Mouse (Mus musculus): ENCODE results near the gene Cd274. TPM values are rescaled to one million over a fixed set of nuclear protein-coding genes. Genes with fewer than 3 reads are reported as not detected.

Gene Cd274
- polyA plus RNA-seq, 1 experiment from 2014 or later = 0.69 TPM

DNA sequence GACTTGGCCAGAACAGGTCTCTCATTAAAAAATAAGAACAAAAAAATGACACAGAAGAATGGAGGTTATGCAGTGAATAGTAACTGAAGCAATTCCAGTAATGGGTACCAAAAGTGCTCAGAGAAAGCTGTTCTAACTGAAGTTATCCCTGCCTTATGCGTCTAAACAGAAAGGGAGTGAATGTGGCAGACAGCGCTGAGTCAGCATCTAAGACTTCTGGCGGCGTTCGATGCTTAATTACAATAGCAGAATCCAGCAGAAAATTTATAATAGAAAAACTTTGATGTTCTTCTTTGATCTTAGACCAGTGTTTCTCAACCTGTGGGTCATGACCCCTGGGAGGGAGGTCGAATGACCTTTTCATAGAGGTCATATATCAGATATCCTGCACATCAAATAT is 21.6 kb upstream of the Cd274 start:
- H3K4me2 ChIP-seq (replicated peaks) = no peak overlapping the region
- H3K4me3 ChIP-seq (replicated peaks) = no peak overlapping the region
- H3K36me3 ChIP-seq = no peaks in the 10 kb centered on the region
- H3K9me3 ChIP-seq = no peaks in the 10 kb centered on the region
- H3K27ac ChIP-seq = no peak overlapping the region
- no peaks in the 10 kb centered on the region for H3K4me1 ChIP-seq (replicated peaks)
- no peaks in the 10 kb centered on the region for H3K27me3 ChIP-seq (replicated peaks)
- H3K9ac ChIP-seq = no peak overlapping the region
- WGBS = 79% methylated on average over 6 of the region's 6 CpGs
- no peak for ATAC-seq

DNA sequence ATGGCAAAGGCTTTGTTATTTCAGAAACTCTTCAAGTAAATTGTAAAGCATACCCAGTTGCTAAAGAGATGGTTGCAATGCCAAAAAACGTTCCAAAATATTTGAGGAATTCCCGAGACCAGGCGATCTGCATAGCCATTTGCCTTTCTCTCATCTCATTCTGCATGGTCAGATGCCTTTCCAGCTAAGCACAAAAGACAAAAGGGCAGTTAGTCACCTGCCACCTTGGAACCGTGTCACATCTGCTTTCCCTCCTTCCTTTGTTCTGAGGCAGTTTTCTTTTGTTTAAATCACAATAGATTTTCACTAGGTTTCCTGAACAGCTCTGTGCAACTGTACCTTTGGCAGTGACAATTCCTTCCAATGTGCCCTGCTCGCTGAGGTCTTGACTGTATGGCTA is 16.3 kb upstream of the Cd274 start:
- Histone ChIP-seq H3K4me1 (replicated peaks) (no peaks in the 10 kb centered on the region), H3K9me3 (no peaks in the 10 kb centered on the region), H3K27ac (no peak overlapping the region), H3K9ac (no peak overlapping the region), H3K27me3 (replicated peaks) (no peaks in the 10 kb centered on the region), H3K4me2 (replicated peaks) (no peak overlapping the region), H3K36me3 (no peaks in the 10 kb centered on the region), H3K4me3 (replicated peaks) (no peak overlapping the region)
- no peak for ATAC-seq
- 61% methylated on average over 5 of the region's 5 CpGs for WGBS

DNA sequence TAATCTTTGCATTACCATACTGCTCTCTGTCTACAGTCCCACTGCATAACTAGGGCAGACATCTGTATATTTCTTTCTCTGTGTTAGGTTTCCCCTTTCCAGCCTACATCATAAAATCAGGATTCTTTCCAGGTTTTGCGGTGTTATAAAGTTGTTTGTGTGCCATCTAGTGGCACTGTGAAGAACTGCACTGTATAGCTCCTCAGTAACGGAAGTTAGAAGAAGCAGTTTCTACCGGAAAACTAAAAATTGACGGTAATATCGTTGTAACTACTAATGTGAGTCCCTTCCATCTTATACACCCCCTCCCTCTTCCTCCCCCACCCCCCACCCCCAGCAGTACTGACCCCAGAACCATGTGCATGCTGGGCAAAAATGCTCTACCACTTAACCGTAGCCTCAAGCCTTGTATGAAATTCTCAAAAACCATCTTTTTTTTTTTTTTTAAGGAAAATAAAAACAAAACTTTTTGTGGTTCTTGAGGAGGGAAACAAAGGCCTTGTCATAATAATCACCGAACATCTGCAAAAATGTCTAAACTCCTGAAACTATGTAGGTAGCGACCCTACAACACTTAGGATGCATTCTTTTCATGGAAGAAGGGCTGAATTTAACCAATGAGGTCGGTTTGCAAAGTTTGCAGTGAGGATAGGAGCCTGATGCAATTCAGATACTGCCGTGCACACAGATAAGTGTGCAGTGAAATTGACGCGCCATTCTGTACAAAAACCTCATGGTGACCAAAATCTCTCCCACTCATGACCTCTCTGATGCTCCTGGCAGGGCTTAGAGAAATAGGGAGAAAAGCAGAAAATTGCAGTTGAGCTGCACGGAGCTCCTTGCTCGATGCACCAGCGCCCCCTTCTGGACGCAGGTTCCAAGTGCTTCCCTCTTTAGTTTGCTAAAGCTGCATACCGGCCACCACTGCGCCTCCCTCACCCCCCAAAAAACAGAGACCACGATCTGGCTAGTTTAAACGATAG is 12.1 kb upstream of the Cd274 start:
- H3K4me3 ChIP-seq (replicated peaks) = peak overlapping the region; percentile 26
- no peaks in the 10 kb centered on the region for H3K27me3 ChIP-seq (replicated peaks)
- WGBS = 4% methylated on average over 20 of the region's 20 CpGs
- H3K4me1 ChIP-seq (replicated peaks) = no peaks in the 10 kb centered on the region
- no peaks in the 10 kb centered on the region for H3K9me3 ChIP-seq
- peak; percentile 80 for ATAC-seq
- no peaks in the 10 kb centered on the region for H3K36me3 ChIP-seq
- peak overlapping the region; percentile 58 for H3K4me2 ChIP-seq (replicated peaks)
- no peak overlapping the region for H3K9ac ChIP-seq
- H3K27ac ChIP-seq = no peak overlapping the region

DNA sequence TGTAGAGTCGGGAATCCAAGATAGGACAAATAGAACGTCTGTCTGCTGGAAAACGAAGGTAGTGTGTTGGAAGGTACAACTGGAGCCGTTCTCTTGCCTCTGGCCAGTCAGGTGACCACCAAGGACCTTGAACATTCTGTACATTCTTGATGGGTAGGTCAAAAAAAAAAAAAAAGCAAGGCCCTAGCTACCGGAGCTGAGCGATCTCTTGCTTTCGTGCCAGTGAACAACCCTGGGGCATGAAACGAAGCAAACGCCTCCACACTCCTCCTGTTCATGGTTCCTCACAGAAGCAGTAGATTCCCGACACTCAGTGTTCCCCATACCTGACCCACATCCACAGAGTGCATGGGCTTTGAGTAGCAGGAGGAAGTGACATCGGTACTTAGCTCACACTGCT is 11.0 kb upstream of the Cd274 start:
- ATAC-seq = no peak
- H3K9me3 ChIP-seq = no peaks in the 10 kb centered on the region
- H3K36me3 ChIP-seq = no peaks in the 10 kb centered on the region
- no peak overlapping the region for H3K9ac ChIP-seq
- no peak overlapping the region for H3K4me3 ChIP-seq (replicated peaks)
- WGBS = 83% methylated on average over 11 of the region's 11 CpGs
- no peak overlapping the region for H3K27ac ChIP-seq
- no peaks in the 10 kb centered on the region for H3K27me3 ChIP-seq (replicated peaks)
- 0 out of 2 replicates have a peak, but pooled peaks cover 7% of the 10 kb centered on the region for H3K4me1 ChIP-seq (replicated peaks)
- no peak overlapping the region for H3K4me2 ChIP-seq (replicated peaks)

DNA sequence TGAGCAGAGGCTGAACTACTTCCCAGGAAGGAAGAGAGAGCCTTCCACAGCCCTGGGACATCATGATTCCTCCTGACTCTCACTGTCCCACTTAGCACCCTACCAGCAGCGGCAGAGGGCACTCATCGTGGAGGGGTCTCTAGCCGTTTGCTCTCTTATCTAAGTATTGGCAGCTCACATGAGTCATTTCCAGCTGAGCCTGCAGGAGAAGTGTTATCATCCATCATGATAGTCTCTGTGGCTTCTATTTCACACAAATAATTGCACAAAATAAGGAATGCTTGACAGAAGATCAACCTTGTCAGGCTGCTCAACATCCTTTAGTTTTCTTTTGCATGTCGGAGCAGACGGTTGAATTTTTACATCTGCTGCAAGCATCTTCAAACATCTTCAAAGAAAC is 7.0 kb upstream of the Cd274 start:
- Histone ChIP-seq H3K4me3 (replicated peaks) (no peak overlapping the region; the same call in 1 of the 2 replicates), H3K4me2 (replicated peaks) (peak overlapping the region; percentile 78), H3K4me1 (replicated peaks) (0 out of 2 replicates have a peak, but pooled peaks cover 8% of the 10 kb centered on the region), H3K36me3 (no peaks in the 10 kb centered on the region), H3K9me3 (no peaks in the 10 kb centered on the region), H3K9ac (no peak overlapping the region), H3K27ac (no peak overlapping the region), H3K27me3 (replicated peaks) (no peaks in the 10 kb centered on the region)
- 71% methylated on average over 5 of the region's 5 CpGs for WGBS
- ATAC-seq = no peak

DNA sequence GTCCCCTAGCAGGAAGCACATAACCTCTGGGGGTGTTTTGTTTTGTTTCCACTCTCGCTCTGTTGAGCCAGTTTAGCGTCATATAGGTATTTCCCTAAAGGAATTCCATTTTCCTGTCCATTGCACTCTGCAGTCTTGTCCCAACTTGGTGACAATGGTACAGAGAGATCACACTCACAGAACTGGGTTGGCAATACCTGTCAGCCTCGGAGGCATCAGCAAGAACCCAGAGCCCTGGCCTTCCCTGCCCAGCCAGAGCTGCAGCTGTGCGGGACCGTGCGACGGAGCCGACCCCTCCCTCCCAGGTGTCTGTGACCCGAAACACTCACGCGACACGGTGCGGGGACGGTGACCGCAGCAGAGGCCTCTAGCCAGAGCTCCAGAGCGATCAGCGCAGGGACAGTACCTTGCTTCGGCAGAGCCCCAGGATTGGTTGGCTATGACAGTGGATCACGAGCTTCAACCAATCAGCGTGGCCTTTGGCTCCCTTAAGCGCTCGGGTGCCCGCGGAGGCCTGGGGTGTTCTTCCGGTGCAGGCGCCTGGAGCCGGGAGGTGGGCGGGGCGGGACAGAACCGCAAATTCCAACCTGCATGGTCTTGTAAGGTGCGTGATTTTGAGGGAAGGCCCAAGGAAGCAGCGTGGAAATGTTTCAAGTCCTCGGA is 5.7 kb upstream of the Cd274 start:
- Histone ChIP-seq H3K36me3 (no peaks in the 10 kb centered on the region), H3K27me3 (replicated peaks) (no peaks in the 10 kb centered on the region), H3K9ac (peak overlapping the region; percentile 74), H3K4me1 (replicated peaks) (peaks cover 9% of the 10 kb centered on the region; the same call in 1 of the 2 replicates), H3K4me3 (replicated peaks) (peak overlapping the region; percentile 65), H3K27ac (peak overlapping the region; percentile 42; the same call in 1 of the 2 replicates), H3K4me2 (replicated peaks) (peak overlapping the region; percentile 78), H3K9me3 (no peaks in the 10 kb centered on the region)
- peak; percentile 99 for ATAC-seq
- 2% methylated on average over 33 of the region's 33 CpGs for WGBS

DNA sequence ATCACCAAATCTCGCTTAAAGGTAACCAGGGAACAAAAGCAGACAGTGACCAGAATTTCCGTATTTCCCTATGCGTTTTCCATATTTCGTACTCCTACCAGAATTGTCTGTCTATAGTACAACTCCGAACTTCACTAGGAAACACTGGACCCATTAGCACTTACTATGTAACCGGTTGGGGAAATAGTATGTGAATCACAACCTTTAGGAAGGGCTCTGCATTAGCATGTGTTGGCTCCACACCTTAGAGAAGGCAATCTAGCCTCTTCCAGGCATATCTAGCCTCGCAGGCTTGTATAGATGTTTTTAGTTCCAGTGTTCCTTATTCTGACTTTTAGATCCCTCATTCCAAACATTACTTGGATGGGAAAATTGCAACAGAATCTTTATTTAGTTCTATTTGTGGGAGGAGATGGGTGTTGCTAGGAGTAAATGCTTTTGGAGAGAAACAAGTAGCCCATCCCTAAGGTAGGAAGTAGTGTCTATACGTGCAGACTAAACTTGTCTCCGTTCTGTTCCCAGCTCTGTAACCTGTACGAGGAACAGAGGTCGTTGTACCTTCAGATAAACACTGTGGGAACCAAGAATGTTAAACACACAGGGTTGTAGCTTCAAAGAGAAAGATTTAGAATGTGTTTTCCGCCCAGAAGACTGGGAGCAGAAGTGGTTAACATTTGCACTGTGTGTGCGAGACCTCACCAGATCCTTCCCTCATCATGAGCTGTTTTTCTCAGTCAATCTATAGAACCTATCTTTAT is 4.9 kb upstream of the Cd274 start:
- ATAC-seq = peak; percentile 42; the same call in 1 of the 2 replicates
- no peak overlapping the region for H3K27ac ChIP-seq
- peak overlapping the region; percentile 78 for H3K4me2 ChIP-seq (replicated peaks)
- H3K4me1 ChIP-seq (replicated peaks) = peaks cover 11% of the 10 kb centered on the region; the same call in 1 of the 2 replicates
- no peaks in the 10 kb centered on the region for H3K36me3 ChIP-seq
- peak overlapping the region; percentile 65 for H3K4me3 ChIP-seq (replicated peaks)
- H3K9ac ChIP-seq = peak overlapping the region; percentile 74
- 24% methylated on average over 13 of the region's 13 CpGs for WGBS
- no peaks in the 10 kb centered on the region for H3K27me3 ChIP-seq (replicated peaks)
- H3K9me3 ChIP-seq = no peaks in the 10 kb centered on the region

DNA sequence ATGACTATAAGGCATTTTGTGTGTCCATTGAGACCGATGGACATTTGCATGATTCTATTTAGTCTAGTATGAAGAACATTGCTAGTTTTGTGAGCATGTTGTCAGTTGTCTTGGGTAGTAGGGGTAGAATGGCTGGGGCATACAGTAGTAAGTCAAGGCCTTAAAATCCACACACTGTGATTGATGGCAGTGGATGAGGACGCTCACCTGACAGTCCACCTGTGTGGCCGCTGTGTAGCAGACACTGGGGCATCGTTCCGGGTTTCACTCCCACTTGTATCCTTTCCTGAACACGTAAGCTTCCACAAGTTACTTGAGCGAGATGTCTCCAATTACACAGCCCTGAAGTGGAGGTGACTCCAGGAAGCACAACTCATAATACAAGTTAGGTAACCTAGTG is 3.7 kb upstream of the Cd274 start:
- H3K4me2 ChIP-seq (replicated peaks) = no peak overlapping the region
- ATAC-seq = no peak
- H3K9me3 ChIP-seq = no peaks in the 10 kb centered on the region
- 88% methylated on average over 7 of the region's 7 CpGs for WGBS
- H3K27me3 ChIP-seq (replicated peaks) = no peaks in the 10 kb centered on the region
- peaks cover 11% of the 10 kb centered on the region; the same call in 1 of the 2 replicates for H3K4me1 ChIP-seq (replicated peaks)
- H3K36me3 ChIP-seq = no peaks in the 10 kb centered on the region
- no peak overlapping the region for H3K9ac ChIP-seq
- H3K4me3 ChIP-seq (replicated peaks) = no peak overlapping the region
- H3K27ac ChIP-seq = no peak overlapping the region

DNA sequence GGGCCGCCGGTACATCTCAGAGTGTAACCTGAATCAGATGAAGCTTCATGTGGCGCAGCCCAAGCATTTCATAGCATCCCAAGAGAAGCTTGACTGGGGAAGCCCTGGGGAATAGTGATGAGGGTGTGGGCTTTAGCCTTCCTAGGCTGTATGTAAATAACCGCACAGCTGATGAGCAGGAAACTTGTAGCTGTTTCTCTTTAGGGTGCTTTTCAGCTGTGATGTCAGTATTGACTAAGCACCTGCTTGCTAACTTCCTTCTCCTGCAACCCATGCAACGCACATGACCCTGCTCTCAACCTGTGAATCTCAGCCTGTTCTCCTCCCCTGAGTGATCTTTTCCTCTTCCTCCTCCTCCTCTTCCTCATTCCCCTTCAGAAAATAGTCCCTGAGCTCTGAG is 3.2 kb upstream of the Cd274 start:
- WGBS = 78% methylated on average over 5 of the region's 5 CpGs
- no peaks in the 10 kb centered on the region for H3K27me3 ChIP-seq (replicated peaks)

DNA sequence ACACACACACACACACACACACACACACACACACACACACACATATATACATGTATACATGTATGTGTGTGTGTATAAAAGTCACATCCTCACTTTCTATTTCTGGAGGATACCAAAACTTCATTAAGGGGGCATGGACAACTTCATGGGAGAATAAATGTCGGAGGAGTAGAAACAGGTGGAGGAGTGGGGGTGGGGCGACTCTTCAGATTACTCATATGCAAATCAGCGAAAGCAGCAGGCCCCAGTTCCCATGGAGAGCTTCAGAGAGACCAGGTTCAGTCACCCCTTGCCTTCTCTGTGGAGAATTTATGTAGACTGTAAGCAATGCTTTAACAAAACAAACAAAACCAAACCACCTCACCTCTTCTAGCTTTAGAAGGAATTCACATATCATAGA is 2.1 kb upstream of the Cd274 start:
- Histone ChIP-seq H3K27me3 (replicated peaks) (no peaks in the 10 kb centered on the region), H3K9ac (no peak overlapping the region), H3K4me3 (replicated peaks) (no peak overlapping the region), H3K4me2 (replicated peaks) (no peak overlapping the region), H3K36me3 (no peaks in the 10 kb centered on the region), H3K27ac (no peak overlapping the region), H3K9me3 (no peaks in the 10 kb centered on the region), H3K4me1 (replicated peaks) (peaks cover 11% of the 10 kb centered on the region; the same call in 1 of the 2 replicates)
- 29% methylated on average over 3 of the region's 3 CpGs for WGBS
- ATAC-seq = no peak

More for the DNA sequence above, 3.2 kb upstream of the Cd274 start:
- Histone ChIP-seq H3K4me2 (replicated peaks) (no peak overlapping the region), H3K4me3 (replicated peaks) (no peak overlapping the region), H3K9me3 (no peaks in the 10 kb centered on the region), H3K9ac (no peak overlapping the region), H3K36me3 (no peaks in the 10 kb centered on the region), H3K27ac (no peak overlapping the region), H3K4me1 (replicated peaks) (peaks cover 11% of the 10 kb centered on the region; the same call in 1 of the 2 replicates)
- no peak for ATAC-seq

DNA sequence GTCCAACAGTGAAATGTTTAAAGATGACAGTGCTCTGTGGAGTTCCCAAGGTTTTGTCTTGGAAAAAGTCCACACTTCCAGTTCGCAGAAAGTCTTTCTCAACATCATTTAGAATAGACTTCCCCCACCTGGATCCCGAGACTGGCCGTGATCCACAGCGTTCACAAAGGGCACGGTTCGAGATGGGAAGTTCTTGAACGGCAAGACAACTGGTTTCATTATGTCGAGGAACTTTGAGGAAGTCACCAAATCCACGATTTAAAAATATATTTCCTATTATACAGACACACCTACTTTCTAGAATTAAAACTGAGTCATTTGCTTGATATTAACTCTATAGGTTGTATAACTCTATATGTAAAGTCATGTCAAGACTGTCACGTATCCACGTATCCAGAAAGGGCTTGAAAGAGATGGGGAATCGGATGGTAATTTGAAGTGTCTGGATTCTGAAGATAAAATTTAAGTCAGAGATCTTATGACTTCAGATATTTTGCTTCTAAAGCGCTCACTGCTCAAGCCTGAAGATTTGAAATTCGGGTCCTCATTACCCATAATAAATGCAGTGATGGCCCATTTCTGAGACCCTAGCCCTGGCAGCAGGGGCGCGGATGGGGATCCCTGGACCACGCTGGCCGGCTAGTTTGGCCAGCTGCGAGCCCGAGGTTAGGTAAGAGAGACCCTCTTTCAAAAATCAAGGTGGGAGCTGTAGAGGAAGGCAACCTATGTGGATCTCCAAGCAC is 858 bp upstream of the Cd274 start:
- Histone ChIP-seq H3K36me3 (no peaks in the 10 kb centered on the region), H3K9ac (peak overlapping the region; percentile 29; the same call in 1 of the 2 replicates), H3K4me1 (replicated peaks) (peaks cover 3% of the 10 kb centered on the region; the same call in 1 of the 2 replicates), H3K4me2 (replicated peaks) (peak overlapping the region; percentile 84), H3K27ac (no peak overlapping the region), H3K4me3 (replicated peaks) (peak overlapping the region; percentile 49), H3K27me3 (replicated peaks) (no peaks in the 10 kb centered on the region), H3K9me3 (no peaks in the 10 kb centered on the region)
- WGBS = 59% methylated on average over 20 of the region's 20 CpGs
- no peak for ATAC-seq

All from intestine, embryonic 15.5 days (tissue).